Mouse (Mus musculus) forebrain, embryonic 16.5 days (tissue): ENCODE data around the gene Lnpk. TPM values are rescaled to one million over a fixed set of nuclear protein-coding genes. Genes with fewer than 3 reads are reported as not detected.

Experiments
- ATAC-seq: fragments of 200-750 bp; cut with Nextera tagmentation; 2 replicates; pipeline ENCODE4 v1.8.0; 2017; ENCODE audit warnings: mild to moderate bottlenecking, moderate library complexity
- H3K27ac ChIP-seq: fragments of 300-500 bp; sonication (generic); 2 replicates; pipeline ENCODE4 v1.5.1; 2014; ENCODE audit warnings: low read length, control low read depth
- H3K27me3 ChIP-seq: fragments of 300-500 bp; sonication (generic); replicated peaks from 2 replicates; pipeline ENCODE4 v1.6.1; 2014; ENCODE audit warnings: low read length; ENCODE audit not compliant: control insufficient read depth, insufficient read depth
- H3K36me3 ChIP-seq: fragments of 300-500 bp; sonication (generic); 2 replicates; pipeline ENCODE4 v1.6.1; 2014; ENCODE audit not compliant: control insufficient read depth, insufficient read depth
- H3K4me1 ChIP-seq: fragments of 300-500 bp; sonication (generic); replicated peaks from 2 replicates; pipeline ENCODE4 v1.6.1; 2014; ENCODE audit warnings: low read length; ENCODE audit not compliant: control insufficient read depth, insufficient read depth
- H3K4me2 ChIP-seq: fragments of 300-500 bp; sonication (generic); 2 replicates; pipeline ENCODE4 v1.6.1; 2014; ENCODE audit warnings: mild to moderate bottlenecking, low read length, control low read depth
- H3K4me3 ChIP-seq: fragments of 300-500 bp; sonication (generic); replicated peaks from 2 replicates; pipeline ENCODE4 v1.5.1; 2014; ENCODE audit warnings: mild to moderate bottlenecking, low read length, control low read depth
- H3K9ac ChIP-seq: fragments of 300-500 bp; sonication (generic); replicated peaks from 2 replicates; pipeline ENCODE4 v1.6.1; 2014; ENCODE audit warnings: low read depth, low read length, control low read depth
- H3K9me3 ChIP-seq: fragments of 300-500 bp; sonication (generic); 2 replicates; pipeline ENCODE4 v1.6.1; 2016; ENCODE audit warnings: low read length; ENCODE audit not compliant: control insufficient read depth
- WGBS: fragments of 180-500 bp; shearing (Covaris S2); extraction: QIAGEN DNeasy Blood & Tissue Kit; methylation state at CpG from one replicate; pipeline ENCODE4 v1.1.7; 2014; 5-methylcytosine and 5-hydroxymethylcytosine counted together
- polyA plus RNA-seq: library from polyadenylated mRNA; unstranded; fragments of >200 nt; fragmentation: Nextera tagmentation; extraction: Ambion mirVana; gene quantifications from 2 replicates; pipeline ENCODE4 v1.2.1, GENCODE M21; 2015

Lnpk gene
- polyA plus RNA-seq, 1 experiment from 2014 or later = 50.1 TPM

DNA sequence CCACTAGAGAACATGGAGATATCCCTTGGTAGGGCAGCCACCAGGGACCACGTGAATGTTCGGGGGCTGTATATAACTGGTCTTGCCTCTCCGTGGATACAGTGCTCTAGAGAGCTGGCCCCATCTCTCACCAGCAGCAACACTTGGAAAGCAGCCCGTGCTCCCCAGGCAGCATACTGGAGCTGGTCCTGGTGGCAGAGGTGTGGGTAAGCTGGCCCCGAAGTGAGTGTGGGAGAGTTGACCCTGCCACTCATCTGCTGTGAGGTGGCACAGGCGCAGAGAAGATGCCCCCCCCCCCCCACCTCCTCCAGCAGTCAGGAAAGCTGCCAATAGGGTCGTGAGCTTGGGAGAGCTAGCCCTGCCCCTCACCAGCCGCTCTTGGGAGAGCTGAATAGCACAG is 72.8 kb downstream of the Lnpk start:
- no peak overlapping the region for H3K4me2 ChIP-seq
- 34% methylated on average over 8 of the region's 8 CpGs for WGBS
- no peak overlapping the region for H3K4me3 ChIP-seq
- H3K9ac ChIP-seq = no peak overlapping the region
- no peaks in the 10 kb centered on the region for H3K27me3 ChIP-seq
- no peaks in the 10 kb centered on the region for H3K36me3 ChIP-seq
- H3K9me3 ChIP-seq = no peaks in the 10 kb centered on the region
- no peaks in the 10 kb centered on the region for H3K4me1 ChIP-seq
- H3K27ac ChIP-seq = no peak overlapping the region
- peak; percentile 12; the same call in 1 of the 2 replicates for ATAC-seq

DNA sequence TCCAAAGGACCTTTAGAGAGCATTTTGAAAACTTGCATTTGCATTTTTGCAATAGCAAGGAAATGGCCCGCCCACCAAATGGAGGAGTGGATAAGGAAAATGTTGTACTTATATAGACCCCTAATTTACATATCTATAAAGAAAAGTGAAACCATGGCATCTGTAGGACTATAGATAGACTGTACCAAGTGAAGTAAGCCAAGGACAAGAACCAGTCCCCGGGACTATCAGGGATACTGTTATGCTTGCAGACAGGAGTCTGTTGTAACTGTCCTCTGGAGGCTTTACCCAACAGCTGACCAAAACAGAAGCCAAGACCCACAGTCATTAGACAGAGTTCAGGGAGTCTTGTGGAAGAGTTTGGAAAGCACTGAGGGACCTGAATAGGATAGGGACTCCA is 78.9 kb downstream of the Lnpk start:
- Histone ChIP-seq H3K4me3 (no peak overlapping the region), H3K27me3 (no peaks in the 10 kb centered on the region), H3K4me1 (no peaks in the 10 kb centered on the region), H3K36me3 (no peaks in the 10 kb centered on the region), H3K9me3 (no peaks in the 10 kb centered on the region), H3K27ac (no peak overlapping the region), H3K9ac (no peak overlapping the region), H3K4me2 (no peak overlapping the region)
- no peak for ATAC-seq
- 78% methylated on average over 2 of the region's 2 CpGs for WGBS

DNA sequence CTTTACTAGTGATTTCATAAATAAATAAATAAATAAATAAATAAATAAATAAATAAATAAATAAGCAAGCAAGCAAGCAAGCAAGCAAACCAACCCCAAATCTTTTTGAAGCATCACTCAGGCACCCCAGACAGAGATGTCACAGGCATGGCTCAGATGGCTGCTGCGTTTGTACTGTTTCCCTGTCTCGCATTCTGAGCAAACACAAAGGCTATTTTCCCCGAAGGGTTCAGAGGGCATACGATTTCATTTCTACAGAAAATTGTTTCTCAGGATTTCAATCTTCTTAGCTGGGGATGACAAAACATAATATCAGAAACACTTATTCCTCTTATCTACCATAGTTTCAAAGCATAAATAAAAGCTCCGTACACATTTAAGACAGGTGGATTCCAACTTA is 81.4 kb downstream of the Lnpk start:
- Histone ChIP-seq H3K4me2 (no peak overlapping the region), H3K27ac (no peak overlapping the region), H3K4me1 (no peaks in the 10 kb centered on the region), H3K36me3 (no peaks in the 10 kb centered on the region), H3K4me3 (no peak overlapping the region), H3K27me3 (no peaks in the 10 kb centered on the region), H3K9me3 (no peaks in the 10 kb centered on the region), H3K9ac (no peak overlapping the region)
- no peak for ATAC-seq
- 65% methylated on average over 5 of the region's 5 CpGs for WGBS

DNA sequence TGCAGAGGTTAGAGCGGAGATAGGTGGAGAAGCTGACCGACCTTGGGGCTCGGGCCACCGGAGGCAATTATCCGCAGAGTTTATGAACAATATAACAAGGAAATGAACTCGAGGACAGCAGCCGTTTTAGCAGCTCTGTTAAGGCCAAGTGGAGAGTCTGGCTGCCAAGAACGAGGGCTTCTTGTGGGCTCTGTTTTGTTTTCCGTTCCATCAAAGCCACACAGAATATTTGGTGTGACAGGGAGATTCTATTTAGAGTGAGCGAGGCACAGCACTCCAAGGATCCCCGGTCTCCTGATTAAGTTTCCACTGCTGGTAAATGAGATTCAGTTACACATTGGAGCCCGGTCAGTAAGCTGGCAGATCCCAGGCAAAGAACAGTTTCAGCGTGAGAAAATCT is 87.8 kb downstream of the Lnpk start:
- Histone ChIP-seq H3K27ac (no peak overlapping the region), H3K4me2 (no peak overlapping the region), H3K36me3 (no peaks in the 10 kb centered on the region), H3K27me3 (no peaks in the 10 kb centered on the region), H3K4me3 (no peak overlapping the region), H3K9ac (no peak overlapping the region), H3K9me3 (no peaks in the 10 kb centered on the region), H3K4me1 (peaks cover 3% of the 10 kb centered on the region; the same call in 1 of the 2 replicates)
- no peak for ATAC-seq
- WGBS = 44% methylated on average over 13 of the region's 13 CpGs

DNA sequence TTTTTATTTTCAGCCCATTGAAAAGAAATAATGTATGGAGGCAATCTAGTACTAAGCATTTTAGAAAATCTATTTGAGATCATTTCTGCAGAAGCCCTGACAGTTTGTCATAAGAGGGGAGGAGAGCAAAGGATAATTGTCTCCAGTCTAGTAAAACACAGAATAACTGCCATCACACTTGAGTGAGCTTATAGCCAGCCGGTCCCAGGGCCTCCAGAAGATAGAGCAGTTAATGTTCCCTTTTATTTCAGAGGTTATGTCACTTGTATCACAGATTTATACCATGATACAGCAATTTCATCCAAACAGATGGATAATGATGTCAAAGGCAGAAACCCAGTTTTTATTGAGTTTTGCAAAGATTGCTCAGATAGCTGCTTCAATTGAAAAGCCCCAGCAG is 89.0 kb downstream of the Lnpk start:
- Histone ChIP-seq H3K36me3 (no peaks in the 10 kb centered on the region), H3K27ac (no peak overlapping the region), H3K27me3 (no peaks in the 10 kb centered on the region), H3K4me2 (no peak overlapping the region), H3K9me3 (no peaks in the 10 kb centered on the region), H3K4me3 (no peak overlapping the region), H3K4me1 (peaks cover 3% of the 10 kb centered on the region; the same call in 1 of the 2 replicates), H3K9ac (no peak overlapping the region)
- no peak for ATAC-seq
- 66% methylated on average over 1 of the region's 1 CpGs for whole genome bisulfite sequencing

DNA sequence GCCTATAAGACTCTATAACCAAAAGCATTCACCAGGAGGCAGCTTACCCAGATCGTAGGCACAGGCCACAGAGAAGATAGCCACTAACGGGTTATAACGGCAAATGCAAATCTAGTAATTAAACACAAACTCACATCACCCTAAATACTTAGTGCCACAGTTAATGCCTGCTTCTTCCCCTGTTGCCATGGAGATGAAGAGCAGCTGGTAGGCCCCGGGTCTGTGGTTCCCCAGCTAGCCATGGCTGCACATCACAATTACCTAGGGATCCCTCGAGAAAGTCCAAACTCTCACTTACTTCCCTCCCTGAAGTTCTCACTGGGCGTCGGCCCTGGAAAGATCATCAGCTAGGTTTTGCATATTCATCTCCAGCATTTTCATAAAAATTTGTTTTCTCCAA is 90.8 kb downstream of the Lnpk start:
- Histone ChIP-seq H3K4me2 (no peak overlapping the region), H3K9me3 (no peaks in the 10 kb centered on the region), H3K36me3 (no peaks in the 10 kb centered on the region), H3K4me1 (peaks cover 3% of the 10 kb centered on the region; the same call in 1 of the 2 replicates), H3K4me3 (no peak overlapping the region), H3K9ac (no peak overlapping the region), H3K27ac (no peak overlapping the region), H3K27me3 (no peaks in the 10 kb centered on the region)
- ATAC-seq = peak; percentile 43; the same call in 1 of the 2 replicates
- 23% methylated on average over 7 of the region's 7 CpGs for WGBS

DNA sequence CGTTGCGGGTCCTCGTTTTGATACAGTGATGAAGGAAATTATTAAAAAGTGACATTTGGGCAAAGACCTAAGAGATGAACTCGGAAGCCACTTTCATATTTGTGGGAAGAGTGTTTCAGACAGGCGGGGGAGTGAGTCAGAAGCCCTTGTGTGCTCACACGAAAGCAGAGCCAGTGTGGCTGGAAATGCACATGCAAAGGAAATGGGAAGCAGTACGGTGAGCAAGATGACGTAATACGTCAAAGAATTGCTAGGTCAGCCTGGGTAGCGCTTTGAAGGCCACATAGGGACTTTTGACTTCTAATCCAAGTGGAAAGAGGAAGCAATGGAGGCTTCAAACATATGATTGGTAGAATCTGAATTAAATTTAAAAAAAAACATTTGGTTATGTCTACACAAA is 96.6 kb downstream of the Lnpk start:
- H3K9me3 ChIP-seq = no peaks in the 10 kb centered on the region
- WGBS = 93% methylated on average over 10 of the region's 10 CpGs
- H3K4me3 ChIP-seq = no peak overlapping the region
- no peaks in the 10 kb centered on the region for H3K36me3 ChIP-seq
- H3K9ac ChIP-seq = no peak overlapping the region
- H3K4me1 ChIP-seq = no peaks in the 10 kb centered on the region
- H3K27me3 ChIP-seq = no peaks in the 10 kb centered on the region
- H3K4me2 ChIP-seq = no peak overlapping the region
- H3K27ac ChIP-seq = no peak overlapping the region
- no peak for ATAC-seq

DNA sequence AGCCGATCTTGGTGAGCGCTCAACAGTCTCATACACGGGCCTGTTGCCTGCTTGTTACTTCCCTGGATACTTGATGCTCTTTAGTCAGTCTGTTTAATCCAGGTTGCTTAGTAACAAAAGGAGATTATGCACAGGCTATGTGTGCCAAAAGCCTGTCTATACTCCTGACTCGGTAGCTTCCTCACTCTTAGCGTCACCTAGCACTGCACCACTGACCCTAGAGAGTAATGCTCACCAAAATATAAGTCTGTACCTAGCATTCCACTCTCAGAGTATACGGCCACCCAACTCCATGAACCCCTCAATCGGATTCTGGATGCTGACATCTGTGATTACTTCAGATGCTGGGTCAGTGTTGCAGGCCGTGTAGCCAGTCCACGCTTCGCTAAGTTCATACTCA is 97.1 kb downstream of the Lnpk start:
- Histone ChIP-seq H3K9ac (no peak overlapping the region), H3K4me1 (no peaks in the 10 kb centered on the region), H3K4me2 (no peak overlapping the region), H3K9me3 (no peaks in the 10 kb centered on the region), H3K36me3 (no peaks in the 10 kb centered on the region), H3K27me3 (no peaks in the 10 kb centered on the region), H3K4me3 (no peak overlapping the region), H3K27ac (no peak overlapping the region)
- ATAC-seq = no peak
- WGBS = 81% methylated on average over 10 of the region's 10 CpGs
